Mouse (Mus musculus) thymus, postnatal 25 days (tissue): ENCODE results near the gene Retnla.
A peak's percentile ranks its signal among the peaks of the same experiment; 100 is the strongest.
"Not testable (repeated sequence)": the region's sequence is repeated elsewhere in the genome, so short reads cannot be mapped to it uniquely, and the experiment has no call there.

Experiments used
- DNase-seq: peaks from one replicate; pipeline ENCODE4 v3.0.0; 2022

The Retnla gene

GRCm38 (mm10) chr16:48842266-48842665 is at the start of gene Retnla:
TSS of gene Retnla (plus strand) at chr16:48842551.
- DNase-seq: no peak

DNA sequence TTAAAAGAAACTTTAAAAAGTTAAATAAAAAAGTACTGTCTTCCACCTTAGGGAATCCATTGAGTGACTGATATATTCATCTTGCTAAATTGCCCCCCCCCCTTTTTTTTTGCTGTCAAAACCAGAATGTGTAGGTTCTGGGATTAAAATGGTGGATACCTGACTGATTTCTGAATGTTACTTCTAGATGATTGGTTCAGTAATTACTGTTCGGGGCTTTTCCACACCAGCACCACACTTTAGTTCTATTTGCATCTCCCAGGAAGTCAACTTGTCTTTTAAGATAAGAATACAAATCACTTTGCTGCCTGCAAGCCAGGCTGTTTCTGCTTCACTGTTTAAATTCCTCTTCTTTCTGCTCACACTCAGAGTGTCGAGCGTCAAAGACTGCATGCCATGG is 44.1 kb upstream of the Retnla start:
- no peak for DNase-seq

- no peak for DNase-seq
These were observed 42.9 kb upstream of the Retnla start for GRCm38 (mm10) chr16:48799470-48799869.

DNA sequence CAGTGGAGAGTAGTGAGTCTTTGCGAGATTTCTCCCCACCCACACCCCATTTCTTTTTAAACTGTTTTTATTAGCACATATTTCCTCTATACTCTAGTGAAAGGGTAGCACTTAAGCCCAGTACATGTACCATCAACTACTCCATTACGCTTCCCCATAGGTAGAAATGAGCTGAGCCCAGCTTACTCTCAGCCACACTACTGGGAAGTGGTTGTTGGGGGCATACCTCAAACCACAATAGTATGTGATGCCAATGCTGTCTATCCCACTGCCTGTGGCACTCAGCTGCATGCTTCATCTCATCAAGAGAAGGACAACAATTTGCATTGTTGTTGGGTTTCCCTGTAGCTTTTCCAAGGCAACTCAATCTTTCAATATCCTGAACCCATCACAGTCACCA is 41.4 kb upstream of the Retnla start:
- peak; percentile 32 for DNase-seq

- DNase-seq: no peak
These were observed 36.9 kb upstream of the Retnla start for GRCm38 (mm10) chr16:48805412-48805811.

- DNase-seq: no peak
These were observed 35.8 kb upstream of the Retnla start for GRCm38 (mm10) chr16:48806521-48806920.

DNA sequence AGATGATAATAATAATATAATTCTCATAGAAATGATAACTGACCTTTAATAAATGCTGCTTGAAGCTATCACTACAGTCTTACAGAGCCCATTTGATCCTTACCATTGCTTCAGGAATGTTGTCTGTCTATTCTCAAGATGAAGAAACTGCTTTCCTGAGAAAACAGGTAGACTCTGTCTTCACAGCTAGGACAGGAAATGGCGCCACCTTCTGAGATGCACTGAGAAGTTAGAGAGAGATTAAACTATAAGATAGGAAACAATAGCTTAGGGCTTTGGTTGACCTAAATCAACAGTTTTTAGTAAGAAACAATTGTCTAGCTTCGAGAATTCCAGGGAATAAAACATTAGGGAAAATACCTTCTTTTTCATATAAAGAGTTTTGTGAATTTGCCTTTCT is 33.0 kb upstream of the Retnla start:
- peak; percentile 77 for DNase-seq

GRCm38 (mm10) chr16:48811881-48812436 is 30.4 kb upstream of the Retnla start:
- DNase-seq: no peak

- DNase-seq: no peak
These were observed 25.7 kb upstream of the Retnla start, which contains the start of gene Retnlb for GRCm38 (mm10) chr16:48816695-48817094. TSS of gene Retnlb (plus strand) at chr16:48816856.

DNA sequence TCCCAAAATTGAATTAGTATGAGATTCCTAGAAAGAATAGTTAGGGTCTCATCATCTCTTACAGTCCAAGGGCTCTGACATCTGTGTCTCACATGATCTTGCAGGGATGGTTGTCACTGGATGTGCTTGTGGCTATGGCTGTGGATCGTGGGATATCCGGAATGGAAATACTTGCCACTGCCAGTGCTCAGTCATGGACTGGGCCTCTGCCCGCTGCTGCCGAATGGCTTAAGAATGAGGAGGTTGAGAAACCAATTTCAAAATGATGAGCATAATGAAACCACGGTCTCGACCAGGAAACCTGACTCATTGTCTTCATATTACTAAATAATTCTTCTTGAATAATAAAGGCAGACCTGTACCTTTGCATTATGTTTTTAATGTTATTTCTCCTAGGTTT is 23.8 kb upstream of the Retnla start:
- no peak for DNase-seq

DNA sequence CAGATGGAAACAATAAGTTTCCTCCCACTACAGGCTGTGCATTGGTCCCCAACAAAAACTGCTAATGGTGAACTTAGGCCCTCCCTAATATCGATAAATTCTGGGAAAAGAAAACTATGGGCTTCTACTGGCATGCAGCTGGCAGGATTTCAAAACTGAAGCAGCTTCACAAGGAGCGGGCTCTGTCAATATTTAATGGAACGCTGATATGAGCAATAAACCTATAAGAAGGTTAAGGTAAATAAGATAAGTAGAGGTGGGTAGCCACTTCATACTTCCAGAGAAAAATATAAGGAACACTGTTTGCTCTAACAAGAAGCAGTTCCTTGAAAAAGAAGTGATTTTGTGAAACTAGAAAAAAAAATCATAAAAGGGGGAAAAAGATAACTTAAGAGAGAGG is 15.9 kb upstream of the Retnla start:
- DNase-seq: no peak

DNA sequence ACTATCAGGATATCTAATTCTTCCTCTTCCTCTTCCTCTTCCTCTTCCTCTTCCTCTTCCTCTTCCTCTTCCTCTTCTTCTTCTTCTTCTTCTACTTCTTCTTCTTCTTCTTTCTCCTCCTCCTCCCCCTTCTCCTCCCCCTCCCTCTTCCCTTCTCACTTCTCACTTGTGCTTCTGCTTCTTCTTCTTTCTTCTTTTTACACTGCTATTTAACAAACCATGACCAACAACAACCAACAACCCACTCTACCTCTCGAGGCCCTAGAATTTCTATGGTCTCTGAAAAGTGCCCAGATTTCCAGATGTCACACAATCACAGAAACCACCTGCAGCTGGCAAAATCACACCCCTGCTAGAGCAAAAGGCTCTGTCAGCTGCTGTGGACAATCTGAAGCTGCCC is 14.7 kb upstream of the Retnla start:
- no peak for DNase-seq

DNA sequence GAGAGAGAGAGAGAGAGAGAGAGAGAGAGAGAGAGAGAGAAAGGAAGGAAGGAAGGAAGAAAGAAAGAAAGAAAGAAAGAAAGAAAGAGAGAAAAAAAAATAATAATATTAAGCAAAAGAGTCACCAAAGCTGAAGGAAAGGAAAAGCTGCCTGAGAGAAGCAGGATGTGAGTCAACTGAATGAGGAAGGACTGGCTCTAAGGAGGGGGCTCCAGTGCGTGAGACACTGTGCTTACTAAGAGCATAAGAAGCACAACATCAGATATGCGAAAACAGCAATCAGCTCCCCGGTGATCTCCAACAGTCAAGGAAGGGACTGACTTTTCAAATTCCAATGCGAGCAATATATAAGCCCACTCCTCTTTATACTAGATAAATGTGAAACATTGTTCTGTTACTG is 13.3 kb upstream of the Retnla start:
- no peak for DNase-seq

DNA sequence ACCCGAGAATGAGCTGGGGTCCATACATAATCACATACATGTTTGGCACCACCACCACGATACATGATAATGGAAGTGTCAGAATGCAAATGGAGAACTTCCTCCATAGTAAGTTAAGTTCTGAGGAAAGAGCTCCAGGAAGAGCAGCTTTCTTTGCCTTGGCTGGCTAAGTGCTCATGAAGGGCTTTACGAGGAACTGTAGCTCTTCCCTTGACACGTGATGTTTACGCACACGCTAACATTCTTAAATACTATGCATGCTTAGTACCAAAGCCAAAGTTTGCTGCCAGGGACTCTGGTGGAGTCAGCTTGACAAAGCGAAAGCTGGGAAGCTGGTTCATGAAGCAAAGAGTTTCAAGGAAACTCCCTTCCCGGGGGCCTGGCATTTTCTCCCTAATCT is 10.3 kb upstream of the Retnla start:
- no peak for DNase-seq

DNA sequence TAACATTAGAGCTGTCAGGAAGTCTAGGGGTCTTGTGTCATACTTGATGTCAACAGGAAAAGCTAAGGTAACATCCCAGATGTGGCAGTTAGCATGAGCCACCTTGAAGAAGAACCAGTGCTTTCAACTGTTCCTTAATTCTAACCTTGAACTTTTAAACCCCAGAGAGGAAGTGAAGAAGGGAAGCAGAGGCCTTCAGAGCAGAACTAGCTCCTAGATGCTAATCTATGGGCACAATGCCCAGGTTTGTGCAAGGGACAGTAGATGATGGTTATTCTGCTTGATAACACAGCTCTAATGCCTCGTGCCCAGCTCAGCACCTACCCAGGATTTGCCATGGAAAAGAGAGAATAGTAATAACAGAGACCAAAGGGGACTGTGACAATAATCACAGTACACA is 8.7 kb upstream of the Retnla start:
- not testable (repeated sequence) for DNase-seq

GRCm38 (mm10) chr16:48843671-48844386 is 1.5 kb downstream of the Retnla start:
- no peak for DNase-seq

DNA sequence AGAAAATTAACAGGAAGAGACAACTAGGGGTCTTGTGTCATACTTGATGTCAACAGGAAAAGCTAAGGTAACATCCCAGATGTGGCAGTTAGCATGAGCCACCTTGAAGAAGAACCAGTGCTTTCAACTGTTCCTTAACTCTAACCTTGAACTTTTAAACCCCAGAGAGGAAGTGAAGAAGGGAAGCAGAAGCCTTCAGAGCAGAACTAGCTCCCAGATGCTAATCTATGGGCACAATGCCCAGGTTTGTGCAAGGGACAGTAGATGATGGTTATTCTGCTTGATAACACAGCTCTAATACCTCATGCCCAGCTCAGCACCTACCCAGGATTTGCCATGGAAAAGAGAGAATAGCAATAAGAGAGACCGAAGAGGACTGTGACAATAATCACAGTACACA is 22.7 kb downstream of the Retnla start:
- DNase-seq: peak; percentile 2

- DNase-seq: no peak
These were observed 25.3 kb downstream of the Retnla start for GRCm38 (mm10) chr16:48867690-48868089.

DNA sequence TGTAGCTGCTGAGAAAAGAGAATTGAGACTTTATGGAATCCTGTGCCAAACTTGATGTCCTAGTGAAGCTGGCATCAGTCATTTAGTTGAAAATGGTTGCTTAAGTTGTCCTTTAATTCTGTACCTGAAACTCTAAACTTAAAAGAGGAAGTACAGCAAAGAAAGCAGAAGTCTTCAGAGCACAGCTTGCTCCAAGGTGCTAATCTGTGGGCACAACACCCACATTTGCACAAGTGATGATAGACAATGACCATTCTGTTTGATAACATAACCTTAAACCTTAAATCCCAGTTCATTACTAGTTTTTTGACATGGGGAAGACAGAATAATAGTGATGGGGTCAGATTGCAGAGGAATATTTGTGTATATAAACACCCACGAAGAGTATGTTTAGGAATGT is 26.3 kb downstream of the Retnla start:
- no peak for DNase-seq

- DNase-seq: no peak
These were observed 27.3 kb downstream of the Retnla start for GRCm38 (mm10) chr16:48869671-48870070.

- DNase-seq: no peak
These were observed 29.4 kb downstream of the Retnla start for GRCm38 (mm10) chr16:48871754-48872153.

GRCm38 (mm10) chr16:48872321-48872720 is 30.0 kb downstream of the Retnla start, which contains the start of gene Retnlg:
TSS of gene Retnlg (plus strand) at chr16:48872621.
- DNase-seq: no peak

DNA sequence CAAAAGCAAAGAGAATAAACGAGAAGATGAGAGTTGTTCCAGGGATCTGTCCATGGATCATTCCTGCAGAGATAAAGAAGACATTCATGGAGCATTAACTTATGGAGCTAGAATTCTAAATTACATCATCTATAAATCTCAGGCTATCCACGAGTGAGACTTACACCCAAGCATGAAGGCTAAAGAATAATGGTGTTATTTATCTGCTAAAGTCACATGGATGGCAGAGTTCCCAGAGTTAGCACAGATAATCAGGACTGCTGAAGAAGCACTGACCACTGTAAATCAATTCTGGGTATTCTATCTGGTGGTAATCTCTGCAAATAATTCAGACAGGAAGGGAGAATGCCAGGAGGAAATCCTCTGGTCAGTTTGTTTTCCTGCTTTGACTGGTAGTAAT is 48.4 kb downstream of the Retnla start:
- DNase-seq: no peak
